Mouse (Mus musculus) small intestine, adult 10 weeks (tissue): ENCODE measurements around the gene Ccdc78. TPM values are rescaled to one million over a fixed set of nuclear protein-coding genes. Genes with fewer than 3 reads are reported as not detected.

ENCODE experiments used
- polyA plus RNA-seq: library from polyadenylated mRNA; stranded (reverse); fragments of 350-450 nt; fragmentation: Illumina TruSeq; extraction: RNeasy Lipid Tissue Mini Kit (QIAGEN cat#74804); gene quantifications from one replicate; pipeline ENCODE4 v1.2.3, GENCODE M21; 2014; ENCODE audit warnings: low replicate concordance

Gene Ccdc78
- polyA plus RNA-seq, result not detected

GRCm38 (mm10) chr17:25786280-25786679 lies at the start of gene Ccdc78:
Ccdc78 (plus strand) TSS chr17:25786580.

GRCm38 (mm10) chr17:25754241-25754640 lies 32.1 kb upstream of the Ccdc78 start, which contains the start of gene Msln:
Msln (minus strand) TSS chr17:25754378.

GRCm38 (mm10) chr17:25773549-25774120 lies 12.7 kb upstream of the Ccdc78 start, which contains the start of gene Narfl:
Narfl (plus strand) TSS chr17:25773776.

GRCm38 (mm10) chr17:25785281-25785745 lies 1.1 kb upstream of the Ccdc78 start, which contains the start of gene Haghl:
Haghl (minus strand) TSS chr17:25785673.

GRCm38 (mm10) chr17:25792615-25793014 lies 6.2 kb downstream of the Ccdc78 start, which contains the start of gene Fam173a:
Fam173a (minus strand) TSS chr17:25792901.

GRCm38 (mm10) chr17:25795609-25796092 lies 9.3 kb downstream of the Ccdc78 start, which contains the start of gene AC134908.4:
AC134908.4 (minus strand) TSS chr17:25795659.

GRCm38 (mm10) chr17:25796951-25797369 lies 10.6 kb downstream of the Ccdc78 start, which contains the start of gene Metrn:
Metrn (minus strand) TSS chr17:25797136.

GRCm38 (mm10) chr17:25808789-25809605 lies 22.6 kb downstream of the Ccdc78 start, which contains the start of gene Fbxl16:
Fbxl16 (plus strand) TSS chr17:25809085.

GRCm38 (mm10) chr17:25823452-25823851 lies 37.1 kb downstream of the Ccdc78 start, which contains the start of gene Wdr24:
Wdr24 (plus strand) TSS chr17:25823627.

GRCm38 (mm10) chr17:25828712-25829557 lies 42.6 kb downstream of the Ccdc78 start, which contains the start of gene Jmjd8:
Jmjd8 (plus strand) TSS chr17:25828867.

GRCm38 (mm10) chr17:25833291-25833663 lies 46.9 kb downstream of the Ccdc78 start, which contains the start of gene Stub1:
Stub1 (minus strand) TSS chr17:25833404.

GRCm38 (mm10) chr17:25837076-25837410 lies 50.7 kb downstream of the Ccdc78 start, which contains the start of gene Rhbdl1:
Rhbdl1 (minus strand) TSS chr17:25837295.

Other genes with a start within 250 kb of the Ccdc78 start
- not detected for gene Sox8, start 215.9 kb upstream of the Ccdc78 start, polyA plus RNA-seq
- gene Lmf1, start 207.5 kb upstream of the Ccdc78 start, polyA plus RNA-seq, result 0.15 TPM
- not detected for gene Gng13, start 69.4 kb upstream of the Ccdc78 start, polyA plus RNA-seq
- gene Chtf18, start 59.2 kb upstream of the Ccdc78 start, polyA plus RNA-seq, result not detected
- not detected for gene Rpusd1, start 58.9 kb upstream of the Ccdc78 start, polyA plus RNA-seq
- not detected for gene Mslnl, start 50.5 kb upstream of the Ccdc78 start, polyA plus RNA-seq
- not detected for gene Msln, start 32.2 kb upstream of the Ccdc78 start, polyA plus RNA-seq
- 0.67 TPM for gene Narfl, start 12.8 kb upstream of the Ccdc78 start, polyA plus RNA-seq
- gene Haghl, start 907 bp upstream of the Ccdc78 start, polyA plus RNA-seq, result not detected
- not detected for gene Fam173a, start 6.3 kb downstream of the Ccdc78 start, polyA plus RNA-seq
- not detected for gene AC134908.4, start 9.1 kb downstream of the Ccdc78 start, polyA plus RNA-seq
- gene Metrn, start 10.6 kb downstream of the Ccdc78 start, polyA plus RNA-seq, result not detected
- gene Fbxl16, start 22.5 kb downstream of the Ccdc78 start, polyA plus RNA-seq, result 0.67 TPM
- gene Wdr24, start 37.0 kb downstream of the Ccdc78 start, polyA plus RNA-seq, result 0.26 TPM
- gene Jmjd8, start 42.3 kb downstream of the Ccdc78 start, polyA plus RNA-seq, result 1.8 TPM
- 4.2 TPM for gene Stub1, start 46.8 kb downstream of the Ccdc78 start, polyA plus RNA-seq
- gene Rhbdl1, start 50.7 kb downstream of the Ccdc78 start, polyA plus RNA-seq, result not detected
- gene Gm20683, start 55.2 kb downstream of the Ccdc78 start, polyA plus RNA-seq, result not detected
- gene Rhot2, start 58.3 kb downstream of the Ccdc78 start, polyA plus RNA-seq, result 13.3 TPM
- gene Wdr90, start 74.9 kb downstream of the Ccdc78 start, polyA plus RNA-seq, result 0.82 TPM
- gene Mcrip2, start 82.2 kb downstream of the Ccdc78 start, polyA plus RNA-seq, result not detected
- gene Mettl26, start 88.5 kb downstream of the Ccdc78 start, polyA plus RNA-seq, result 9.2 TPM
- not detected for gene Wfikkn1, start 94.3 kb downstream of the Ccdc78 start, polyA plus RNA-seq
- gene Rab40c, start 133.1 kb downstream of the Ccdc78 start, polyA plus RNA-seq, result 0.48 TPM
- 23.5 TPM for gene Pigq, start 158.4 kb downstream of the Ccdc78 start, polyA plus RNA-seq
- not detected for gene Nhlrc4, start 158.4 kb downstream of the Ccdc78 start, polyA plus RNA-seq
- not detected for gene A930017K11Rik, start 166.0 kb downstream of the Ccdc78 start, polyA plus RNA-seq
- 1.8 TPM for gene Capn15, start 199.2 kb downstream of the Ccdc78 start, polyA plus RNA-seq